Mouse (Mus musculus) bone marrow macrophage, adult 2 months (primary cell): Measurements from ENCODE around the gene Tmem41b.

Source experiments
- CTCF ChIP-seq: IDR thresholded peaks from 2 replicates; pipeline ENCODE4 v1.5.1; 2012; ENCODE audit warnings: low read depth, mild to moderate bottlenecking, low read length, moderate library complexity
- POLR2A ChIP-seq: IDR thresholded peaks from 2 replicates; pipeline ENCODE4 v1.6.1; 2012; ENCODE audit warnings: mild to moderate bottlenecking, low read depth, low read length, borderline replicate concordance

- TF ChIP-seq POLR2A (no peak), CTCF (no peak)
These were observed 10.6 kb downstream of the Tmem41b start for GRCm38 (mm10) chr7:109975966-109976715.
